Mouse (Mus musculus) urinary bladder, postnatal 4 days (tissue): Measurements from ENCODE around the gene Hoxa11.
A peak's percentile ranks its signal among the peaks of the same experiment; 100 is the strongest.

Experiments used
- DNase-seq, 2 experiments: peaks; one replicate each; pipeline ENCODE4 v3.0.0; 2021 to 2022; ENCODE audit warnings: low spot score in 2 of 2

Gene Hoxa11

GRCm38 (mm10) chr6:52220003-52220864, 25.4 kb downstream of the Hoxa11 start:
- no peak for DNase-seq

- no peak for DNase-seq
Measured at GRCm38 (mm10) chr6:52219234-52219942, 26.2 kb downstream of the Hoxa11 start.

GRCm38 (mm10) chr6:52218643-52219215, 26.9 kb downstream of the Hoxa11 start:
- DNase-seq, result no peak

- peak in 1 of 2 experiments; percentile 16 for DNase-seq
Measured at GRCm38 (mm10) chr6:52217895-52218642, 27.5 kb downstream of the Hoxa11 start.

- DNase-seq, result peak; percentile 80 to 83
Measured at GRCm38 (mm10) chr6:52217459-52217768, 28.2 kb downstream of the Hoxa11 start.

- DNase-seq, result peak; percentile 33 to 59
Measured at GRCm38 (mm10) chr6:52216691-52217458, 28.7 kb downstream of the Hoxa11 start.

- DNase-seq, result peak; percentile 19 to 58
Measured at GRCm38 (mm10) chr6:52215771-52216535, 29.7 kb downstream of the Hoxa11 start.

- DNase-seq, result peak in 1 of 2 experiments; percentile 17
Measured at GRCm38 (mm10) chr6:52215070-52215469, 30.5 kb downstream of the Hoxa11 start.

- DNase-seq, result no peak
Measured at GRCm38 (mm10) chr6:52214271-52214670, 31.3 kb downstream of the Hoxa11 start.

GRCm38 (mm10) chr6:52213119-52213986, 32.3 kb downstream of the Hoxa11 start, which contains the start of the genes Hoxa3 and Gm28308:
Gene Hoxa3, minus strand, starts transcription at chr6:52213336.
Gene Gm28308, minus strand, starts transcription at chr6:52213339.
- peak; percentile 60 to 62 for DNase-seq

- peak in 1 of 2 experiments; percentile 18 for DNase-seq
Measured at GRCm38 (mm10) chr6:52212556-52213118, 33.0 kb downstream of the Hoxa11 start.

GRCm38 (mm10) chr6:52211961-52212360, 33.6 kb downstream of the Hoxa11 start:
- DNase-seq, result peak; percentile 19 to 59

- peak; percentile 73 to 81 for DNase-seq
Measured at GRCm38 (mm10) chr6:52211170-52211935, 34.3 kb downstream of the Hoxa11 start.

- DNase-seq, result peak in 1 of 2 experiments; percentile 16
Measured at GRCm38 (mm10) chr6:52209685-52210046, 35.9 kb downstream of the Hoxa11 start.

- no peak for DNase-seq
Measured at GRCm38 (mm10) chr6:52208868-52209684, 36.5 kb downstream of the Hoxa11 start.

- no peak for DNase-seq
Measured at GRCm38 (mm10) chr6:52208072-52208867, 37.3 kb downstream of the Hoxa11 start, which contains the start of gene Hoxa6. Gene Hoxa6, minus strand, starts transcription at chr6:52208722.

- no peak for DNase-seq
Measured at GRCm38 (mm10) chr6:52207684-52207976, 38.0 kb downstream of the Hoxa11 start.
